Mouse (Mus musculus) c-Kit-positive CD71-negative TER-119-negative erythroid progenitor cells, embryonic 14.5 days (primary cell): ENCODE data around the gene Fxyd2.

Experiments
- DNase-seq: peaks from one replicate; pipeline ENCODE4 v3.0.0-alpha.2; 2013; ENCODE audit warnings: low read depth

Gene Fxyd2

GRCm38 (mm10) chr9:45399434-45399833 is at the start of gene Fxyd2:
Gene Fxyd2 (plus strand): TSS chr9:45399669.
- no peak for DNase-seq

- no peak for DNase-seq
These were observed 49.6 kb upstream of the Fxyd2 start for GRCm38 (mm10) chr9:45349851-45350250.

GRCm38 (mm10) chr9:45355192-45355591 is 44.3 kb upstream of the Fxyd2 start:
- DNase-seq: no peak

DNA sequence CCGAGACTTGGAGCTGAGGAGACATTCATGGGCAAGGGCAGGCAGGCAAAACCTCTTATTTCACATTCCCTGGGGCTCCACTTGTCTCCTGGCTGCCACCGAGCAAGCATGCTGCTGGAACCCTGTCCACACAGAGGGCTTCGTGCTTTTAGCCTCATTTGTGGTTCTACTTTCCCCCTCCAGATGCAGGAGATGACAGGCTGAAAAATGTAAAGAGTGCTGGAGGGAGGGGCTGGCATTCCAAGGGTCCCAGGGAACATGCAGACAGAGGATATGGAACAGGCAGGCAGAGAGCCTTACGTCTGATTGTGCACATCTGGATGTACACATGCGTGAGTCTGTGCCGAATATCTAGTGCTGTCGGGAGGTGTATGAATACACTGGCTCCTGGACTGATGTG is 41.1 kb upstream of the Fxyd2 start:
- DNase-seq: no peak

GRCm38 (mm10) chr9:45362051-45362461 is 37.4 kb upstream of the Fxyd2 start:
- DNase-seq: no peak

GRCm38 (mm10) chr9:45363639-45364214 is 35.7 kb upstream of the Fxyd2 start:
- no peak for DNase-seq

DNA sequence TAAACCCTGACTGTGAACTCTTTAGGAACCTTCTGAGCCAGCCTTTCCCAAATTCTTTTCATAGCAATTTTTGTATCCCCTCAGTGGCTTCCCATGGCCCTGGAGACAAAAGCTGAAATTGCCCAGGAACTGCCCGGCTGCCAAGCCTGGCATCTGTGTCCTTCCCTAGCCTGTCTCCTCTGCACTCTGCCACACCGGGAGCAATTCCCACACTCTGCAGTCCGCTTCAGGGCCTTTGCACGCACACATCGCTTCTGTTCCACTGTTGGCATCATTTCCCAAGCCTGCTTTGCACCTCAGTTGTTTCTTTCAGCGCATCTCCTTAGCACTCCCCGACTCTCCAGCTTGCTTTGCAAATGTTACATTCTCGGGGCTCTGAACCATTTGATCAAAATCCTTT is 31.8 kb upstream of the Fxyd2 start:
- no peak for DNase-seq

DNA sequence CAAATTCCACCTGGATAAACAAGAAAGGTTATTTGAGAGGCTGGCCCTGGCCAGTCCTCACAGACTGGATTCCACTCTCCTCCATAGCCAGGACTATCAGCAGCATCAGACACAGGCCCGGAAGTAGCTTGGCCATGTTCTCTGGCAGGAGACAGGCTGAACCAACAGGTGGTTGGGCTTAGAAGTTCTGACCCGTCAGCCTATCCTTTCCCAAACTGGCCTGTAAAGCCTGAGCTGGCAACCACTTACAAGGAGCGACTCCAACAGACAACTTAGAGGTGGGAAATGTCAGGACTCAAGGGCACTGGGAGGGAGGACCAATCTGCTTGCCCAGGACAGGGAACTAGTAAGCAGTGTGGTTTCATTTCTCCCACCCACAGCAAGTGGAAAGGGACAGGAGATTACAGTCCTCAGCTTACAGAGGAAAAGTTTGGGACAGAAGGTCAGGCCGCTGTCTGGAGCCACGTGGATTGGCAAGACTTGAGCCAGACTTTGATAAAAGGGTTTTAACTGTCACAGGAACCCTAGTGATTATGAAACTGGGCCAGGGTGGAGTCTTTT is 31.0 kb upstream of the Fxyd2 start:
- DNase-seq: no peak

- no peak for DNase-seq
These were observed 29.3 kb upstream of the Fxyd2 start, which contains the start of gene Fxyd6 for GRCm38 (mm10) chr9:45370117-45370561. Gene Fxyd6 (plus strand): TSS chr9:45370185.

- DNase-seq: no peak
These were observed 28.7 kb upstream of the Fxyd2 start for GRCm38 (mm10) chr9:45370616-45371336.

DNA sequence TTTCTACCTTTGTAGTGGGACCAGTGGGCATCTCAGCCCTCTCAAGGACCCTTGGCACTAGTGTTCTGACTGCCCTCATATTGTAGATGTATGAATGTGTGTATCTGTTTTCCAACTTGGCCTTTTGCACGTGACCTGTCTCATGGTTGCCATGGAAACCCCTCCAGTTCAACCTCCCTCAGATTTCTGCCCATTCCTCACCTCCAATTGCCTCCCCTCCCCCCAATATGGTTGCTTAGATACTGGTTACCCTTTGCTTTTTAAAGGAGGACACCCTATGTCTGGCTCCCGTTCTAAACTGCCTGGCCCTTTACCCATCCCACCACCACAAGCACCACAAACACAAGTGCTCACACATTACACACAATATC is 28.1 kb upstream of the Fxyd2 start:
- no peak for DNase-seq

GRCm38 (mm10) chr9:45373896-45374295 is 25.6 kb upstream of the Fxyd2 start:
- no peak for DNase-seq

DNA sequence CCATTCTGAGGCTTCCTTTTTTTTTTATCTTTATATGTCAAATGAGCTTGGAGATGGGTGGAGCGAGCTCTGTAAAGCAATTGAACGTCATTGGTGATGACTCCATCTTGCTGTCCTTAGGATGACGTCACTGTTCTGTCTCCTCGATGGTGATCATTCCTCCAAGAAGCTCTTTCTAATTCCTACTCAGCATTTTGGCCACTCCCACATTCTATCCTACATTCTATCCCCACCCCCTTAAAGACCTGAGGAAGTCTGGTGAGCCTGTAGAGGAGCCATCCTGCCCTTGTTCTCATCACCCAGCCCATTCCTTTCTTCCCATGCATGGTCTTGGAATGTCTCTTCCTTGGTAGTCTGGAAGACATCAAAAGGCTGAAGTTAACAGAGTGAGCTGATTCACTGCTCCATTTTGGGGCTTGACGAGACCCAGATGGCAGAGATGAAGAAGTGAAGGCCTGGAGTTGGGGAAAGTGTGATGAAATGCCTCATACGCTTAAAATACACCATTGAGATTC is 24.4 kb upstream of the Fxyd2 start:
- no peak for DNase-seq

DNA sequence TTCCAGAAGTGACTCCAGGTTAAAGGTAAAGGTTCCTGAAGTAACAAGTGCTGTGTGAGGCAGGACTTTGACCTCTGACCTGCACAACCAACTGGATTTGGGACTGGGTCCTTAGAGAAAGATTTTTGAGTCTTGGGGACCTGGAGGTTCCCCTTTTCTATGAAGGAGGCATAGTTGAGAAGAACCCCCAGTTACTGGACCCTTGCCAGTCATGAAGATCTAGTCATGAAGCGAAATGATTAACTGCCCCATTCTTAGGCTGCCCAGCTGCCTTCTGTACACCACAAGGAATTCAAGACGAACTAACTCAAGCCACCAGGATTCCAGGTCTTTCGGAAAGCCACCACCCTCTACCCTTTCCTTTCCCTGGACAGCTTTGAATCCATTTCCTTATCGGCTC is 23.0 kb upstream of the Fxyd2 start:
- DNase-seq: no peak

DNA sequence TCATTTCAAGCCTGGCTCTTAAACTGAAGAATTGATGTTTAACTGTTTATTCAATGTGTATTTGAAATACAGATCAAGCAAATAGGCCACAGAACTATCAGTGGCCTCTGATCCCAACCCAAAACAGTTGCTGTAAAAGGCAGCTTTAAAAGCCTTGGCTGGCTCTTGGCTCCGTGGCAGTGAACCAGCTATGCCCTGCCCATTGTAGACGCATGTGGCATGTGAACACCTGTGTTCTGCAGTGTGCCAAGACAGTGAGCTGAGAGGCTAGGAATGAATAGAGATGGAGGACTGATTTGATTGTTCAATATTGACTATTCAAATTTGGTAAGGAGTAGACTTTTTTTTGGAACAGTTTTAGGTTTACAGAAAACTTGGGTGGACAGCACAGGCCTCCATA is 22.6 kb upstream of the Fxyd2 start:
- DNase-seq: no peak

DNA sequence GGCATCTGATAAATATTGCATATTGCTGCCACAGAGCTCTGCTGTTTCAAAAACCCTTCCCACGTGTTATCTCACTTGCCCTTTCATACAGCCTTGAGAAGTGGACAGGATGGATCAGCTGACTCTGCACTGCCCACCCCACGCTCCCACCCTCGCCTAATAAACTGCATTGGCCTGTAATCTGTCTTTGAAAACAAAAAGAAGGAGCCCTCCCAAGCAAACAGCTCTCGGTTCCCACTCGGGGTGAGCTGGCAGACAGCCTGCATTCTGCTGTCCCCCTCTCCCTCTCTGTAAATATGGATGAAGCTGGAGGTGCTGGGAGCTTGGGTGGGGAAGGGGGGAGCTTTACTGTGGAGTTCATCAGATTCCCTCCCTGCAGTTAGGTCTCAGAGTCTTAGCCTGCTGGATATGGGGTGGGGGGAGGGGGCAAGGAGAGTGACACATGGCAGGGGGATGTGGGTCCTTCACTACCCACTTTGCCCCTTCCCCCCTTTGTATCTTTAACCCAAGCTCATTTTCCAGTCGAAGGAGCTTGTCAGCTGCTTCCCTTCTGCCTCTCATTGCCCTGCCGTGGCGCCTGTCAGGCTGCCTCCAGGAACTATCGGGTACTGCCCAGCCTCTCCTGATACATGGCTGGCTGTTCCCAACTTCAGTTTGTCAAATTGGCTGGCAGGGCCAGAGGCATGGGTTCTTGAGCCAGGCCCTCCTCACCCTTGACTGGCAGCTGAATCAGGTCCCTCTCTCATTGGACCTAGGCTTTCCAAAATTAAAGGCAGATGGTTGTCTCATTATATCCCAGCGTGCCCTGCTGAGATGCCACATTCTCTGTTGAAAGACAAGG is 18.8 kb upstream of the Fxyd2 start:
- DNase-seq: no peak

GRCm38 (mm10) chr9:45382336-45382735 is 17.1 kb upstream of the Fxyd2 start:
- DNase-seq: no peak

DNA sequence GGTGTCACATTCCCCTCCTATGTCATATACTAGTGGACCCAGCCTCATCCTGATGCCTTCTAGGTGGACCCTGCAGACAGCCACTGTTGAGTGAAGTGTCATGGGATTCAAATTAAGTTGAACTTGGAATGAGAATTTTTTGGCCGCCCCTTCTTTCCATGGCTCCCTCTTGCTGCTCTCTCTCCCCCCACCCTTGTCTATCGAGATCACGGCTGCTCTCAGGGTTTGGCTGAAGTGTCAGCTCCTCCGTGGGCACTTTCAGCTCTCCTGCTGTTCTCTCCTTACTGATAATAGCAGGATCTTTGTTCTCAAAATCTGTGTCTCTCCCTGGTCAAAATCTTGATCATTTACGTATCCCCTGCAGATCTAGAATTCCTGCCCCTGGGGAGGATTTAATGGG is 16.6 kb upstream of the Fxyd2 start:
- DNase-seq: no peak

DNA sequence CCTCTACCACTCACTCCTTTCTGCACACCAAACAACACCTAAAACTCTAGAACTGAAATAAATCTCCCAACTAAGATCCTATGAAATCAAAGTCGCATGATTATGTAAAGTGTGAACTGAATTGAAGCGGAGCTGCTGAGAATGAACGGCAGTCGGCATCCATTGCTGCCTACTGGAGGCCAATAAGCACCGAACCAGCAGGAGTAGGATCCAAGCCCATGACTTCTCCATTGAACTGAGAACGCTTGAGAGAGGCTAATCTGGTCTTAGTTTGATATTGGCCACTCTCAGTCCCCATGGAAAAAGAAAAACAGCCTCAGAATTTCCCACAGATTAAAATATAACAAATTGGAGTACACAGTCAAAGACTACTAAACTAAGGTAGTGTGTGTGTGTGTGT is 15.6 kb upstream of the Fxyd2 start:
- no peak for DNase-seq

GRCm38 (mm10) chr9:45386698-45387097 is 12.8 kb upstream of the Fxyd2 start:
- DNase-seq: no peak

DNA sequence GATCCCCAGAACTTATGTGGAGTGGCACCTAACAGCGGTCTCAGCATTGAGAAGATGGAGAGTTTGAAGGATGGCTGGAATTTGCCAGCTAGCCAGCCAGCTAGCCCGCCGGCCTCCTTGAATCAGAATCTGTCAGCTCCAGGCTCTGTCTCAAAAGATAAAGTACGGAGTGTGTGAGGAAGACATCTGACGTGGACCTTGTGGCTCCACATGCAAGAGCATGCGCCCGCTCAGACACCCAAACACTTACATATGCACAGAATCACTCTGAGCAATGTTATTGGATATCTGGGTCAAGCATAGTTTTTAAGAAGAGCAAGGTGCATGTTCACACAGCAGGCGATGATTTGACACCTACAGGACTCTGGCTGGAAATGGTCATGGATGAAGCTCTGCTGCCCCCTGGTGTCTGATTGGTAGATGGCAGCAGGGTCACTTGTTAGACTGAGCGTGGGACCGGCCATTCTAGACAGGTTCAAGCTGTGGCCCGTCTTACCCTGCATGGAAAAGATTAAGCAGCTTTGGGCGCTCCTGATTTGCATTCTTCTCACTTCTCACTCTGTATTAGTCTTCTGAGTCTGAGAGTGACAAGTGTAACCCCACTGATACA is 11.0 kb upstream of the Fxyd2 start:
- peak; percentile 60 for DNase-seq

DNA sequence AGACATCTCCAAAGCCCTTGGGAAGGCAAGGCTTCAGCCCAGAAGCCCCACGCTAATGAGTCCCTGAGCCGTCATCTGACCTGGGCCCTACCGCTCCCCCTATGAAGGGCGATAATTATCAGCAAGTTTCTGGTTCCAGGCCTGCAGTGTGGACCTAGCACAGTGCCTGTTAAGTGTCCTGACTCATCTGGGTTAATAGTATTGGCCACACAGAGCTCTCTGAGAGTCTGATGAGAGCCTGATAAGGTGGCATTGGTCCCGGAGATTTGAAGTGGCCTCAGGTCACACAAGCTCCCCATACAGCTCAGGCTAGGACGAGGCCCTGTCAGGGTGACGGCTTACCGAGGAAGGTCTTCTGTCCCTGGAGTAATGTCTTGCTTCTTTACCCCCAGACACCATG is 9.9 kb upstream of the Fxyd2 start:
- no peak for DNase-seq
